Mouse (Mus musculus) E14TG2a.4 (cell line): Measurements from ENCODE around the gene Zkscan16.

Experiments
- H3K27me3 ChIP-seq: 2 replicates; pipeline ENCODE4 v1.6.1; 2014; ENCODE audit warnings: low read length, control low read depth; ENCODE audit not compliant: insufficient read depth
- H3K36me3 ChIP-seq: 2 replicates; pipeline ENCODE4 v1.6.1; 2014; ENCODE audit warnings: low read length, control low read depth; ENCODE audit not compliant: insufficient read depth
- H3K4me1 ChIP-seq: replicated peaks from 2 replicates; pipeline ENCODE4 v1.6.1; 2014; ENCODE audit warnings: low read depth, low read length, control low read depth
- H3K4me3 ChIP-seq: replicated peaks from 2 replicates; pipeline ENCODE4 v1.5.1; 2014; ENCODE audit warnings: mild to moderate bottlenecking, low read length
- H3K9me3 ChIP-seq: 2 replicates; pipeline ENCODE4 v1.6.1; 2014; ENCODE audit warnings: low read length, control low read depth
- CTCF ChIP-seq: conservative IDR thresholded peaks from 2 replicates; pipeline ENCODE4 v1.5.1; 2014; ENCODE audit warnings: low read length
- NANOG ChIP-seq: IDR thresholded peaks from 2 replicates; pipeline ENCODE4 v1.6.1; 2014; ENCODE audit warnings: borderline replicate concordance, low read length, mixed read lengths
- POU5F1 ChIP-seq: IDR thresholded peaks from 2 replicates; pipeline ENCODE4 v1.6.1; 2014; ENCODE audit warnings: low read length, borderline replicate concordance

Gene Zkscan16

GRCm38 (mm10) chr4:58989303-58989898 lies 46.0 kb downstream of the Zkscan16 start:
- TF ChIP-seq POU5F1 = no peak
- no peaks in the 10 kb centered on the region for H3K9me3 ChIP-seq
- H3K4me3 ChIP-seq = no peak overlapping the region
- no peaks in the 10 kb centered on the region for H3K36me3 ChIP-seq
- peaks cover 50% of the 10 kb centered on the region for H3K4me1 ChIP-seq
- H3K27me3 ChIP-seq = peaks cover 30% of the 10 kb centered on the region

- no peaks in the 10 kb centered on the region for H3K9me3 ChIP-seq
- H3K4me1 ChIP-seq = peaks cover 53% of the 10 kb centered on the region
- no peaks in the 10 kb centered on the region for H3K36me3 ChIP-seq
- H3K27me3 ChIP-seq = peaks cover 33% of the 10 kb centered on the region
- no peak for TF ChIP-seq POU5F1
- TF ChIP-seq CTCF = no peak
- TF ChIP-seq NANOG = no peak
- no peak overlapping the region for H3K4me3 ChIP-seq
Observed at GRCm38 (mm10) chr4:58990609-58991434, 47.4 kb downstream of the Zkscan16 start.

- TF ChIP-seq NANOG = no peak
- no peak for TF ChIP-seq CTCF
- no peak for TF ChIP-seq POU5F1
- no peak overlapping the region for H3K4me3 ChIP-seq
- H3K9me3 ChIP-seq = no peaks in the 10 kb centered on the region
- H3K4me1 ChIP-seq = peaks cover 39% of the 10 kb centered on the region
- peaks cover 29% of the 10 kb centered on the region for H3K27me3 ChIP-seq
- no peaks in the 10 kb centered on the region for H3K36me3 ChIP-seq
Observed at GRCm38 (mm10) chr4:58992195-58992594, 48.8 kb downstream of the Zkscan16 start.

GRCm38 (mm10) chr4:58994762-58995161 lies 51.3 kb downstream of the Zkscan16 start, which contains the start of gene Dnajc25:
Dnajc25 (plus strand) TSS chr4:58995062.
- peaks cover 28% of the 10 kb centered on the region for H3K4me1 ChIP-seq
- 0 out of 2 replicates have a peak within 1 kb of the TSS, but pooled peaks have one; percentile 20 for H3K4me3 ChIP-seq
- H3K9me3 ChIP-seq = peaks cover 4% of the 10 kb centered on the region; the same call in 1 of the 2 replicates
- H3K36me3 ChIP-seq = no peaks in the 10 kb centered on the region
- TF ChIP-seq CTCF = no peak
- TF ChIP-seq POU5F1 = no peak
- TF ChIP-seq NANOG = no peak
- H3K27me3 ChIP-seq = peaks cover 29% of the 10 kb centered on the region

GRCm38 (mm10) chr4:58995251-58995693 lies 51.8 kb downstream of the Zkscan16 start:
- peaks cover 28% of the 10 kb centered on the region for H3K4me1 ChIP-seq
- H3K27me3 ChIP-seq = peaks cover 29% of the 10 kb centered on the region
- H3K36me3 ChIP-seq = no peaks in the 10 kb centered on the region
- H3K9me3 ChIP-seq = peaks cover 4% of the 10 kb centered on the region; the same call in 1 of the 2 replicates
- no peak for TF ChIP-seq NANOG
- TF ChIP-seq POU5F1 = no peak
- no peak for TF ChIP-seq CTCF
- 0 out of 2 replicates have a peak overlapping the region, but pooled peaks have one; percentile 20 for H3K4me3 ChIP-seq

- Histone ChIP-seq H3K9me3 (peaks cover 4% of the 10 kb centered on the region; the same call in 1 of the 2 replicates), H3K4me1 (peaks cover 17% of the 10 kb centered on the region), H3K36me3 (no peaks in the 10 kb centered on the region), H3K4me3 (no peak overlapping the region), H3K27me3 (peaks cover 20% of the 10 kb centered on the region)
- TF ChIP-seq POU5F1 (no peak), NANOG (no peak), CTCF (no peak)
Observed at GRCm38 (mm10) chr4:58997081-58997480, 53.7 kb downstream of the Zkscan16 start.

- Histone ChIP-seq H3K9me3 (peaks cover 4% of the 10 kb centered on the region; the same call in 1 of the 2 replicates), H3K36me3 (no peaks in the 10 kb centered on the region)
- TF ChIP-seq CTCF (no peak), POU5F1 (no peak), NANOG (no peak)
Observed at GRCm38 (mm10) chr4:58998688-58999087, 55.3 kb downstream of the Zkscan16 start.

GRCm38 (mm10) chr4:58999686-59000085 lies 56.3 kb downstream of the Zkscan16 start:
- H3K4me1 ChIP-seq = peaks cover 28% of the 10 kb centered on the region
- no peak overlapping the region for H3K4me3 ChIP-seq
- no peak for TF ChIP-seq NANOG
- no peak for TF ChIP-seq POU5F1
- peak; percentile 78 for TF ChIP-seq CTCF
- peaks cover 4% of the 10 kb centered on the region; the same call in 1 of the 2 replicates for H3K9me3 ChIP-seq
- no peaks in the 10 kb centered on the region for H3K36me3 ChIP-seq
- H3K27me3 ChIP-seq = 0 out of 2 replicates have a peak, but pooled peaks cover 3% of the 10 kb centered on the region

More at GRCm38 (mm10) chr4:58998688-58999087, 55.3 kb downstream of the Zkscan16 start:
- 0 out of 2 replicates have a peak, but pooled peaks cover 7% of the 10 kb centered on the region for H3K27me3 ChIP-seq
- H3K4me1 ChIP-seq = peaks cover 24% of the 10 kb centered on the region
- H3K4me3 ChIP-seq = no peak overlapping the region
